In the genomic region with DNA sequence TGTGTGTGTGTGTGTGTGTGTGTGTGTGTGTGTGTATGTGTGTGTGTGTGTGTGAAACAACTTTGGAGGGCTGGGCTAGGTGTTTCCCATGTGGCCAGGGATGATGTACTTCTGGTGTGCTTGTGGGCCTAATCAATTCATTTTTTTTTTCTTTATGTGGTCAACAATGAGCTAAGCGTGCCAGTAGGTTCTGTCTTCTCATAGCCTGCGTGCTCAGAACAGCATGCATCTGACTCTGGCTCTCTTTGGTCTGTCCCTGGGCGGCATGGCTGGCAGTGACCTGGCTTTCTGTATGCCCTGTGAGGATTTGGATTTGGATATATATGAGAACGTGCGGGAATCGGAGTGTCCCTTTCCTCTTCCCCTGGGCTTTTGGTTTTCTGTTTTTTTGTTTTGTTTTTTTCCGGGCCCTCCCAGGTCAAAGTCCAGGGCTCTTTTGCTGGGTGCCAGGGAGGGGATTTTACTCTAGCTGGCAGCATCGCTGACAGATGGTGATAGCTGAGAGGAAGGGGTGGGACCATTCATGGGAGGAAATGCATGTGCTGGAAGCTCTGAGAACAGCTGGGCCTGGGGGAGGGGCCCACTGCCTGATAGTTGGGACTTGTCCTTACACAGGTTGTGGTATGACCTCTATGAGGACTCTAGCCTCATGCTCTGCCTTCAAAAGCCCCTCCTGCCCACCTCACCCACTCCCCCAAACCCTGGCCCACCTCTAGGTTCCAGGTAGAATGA, we compare ENCODE assay signal across 8 mouse cellular contexts. TPM values are rescaled to one million over a fixed set of nuclear protein-coding genes. Genes with fewer than 3 reads are reported as not detected.
DNase-seq lines count a peak whose midpoint lies in the region; ATAC-seq and TF ChIP-seq lines count a peak whose summit lies in the region.

No protein-coding gene starts in this region.

- H3K27ac ChIP-seq in ES-Bruce4 (ENCODE audit: insufficient read depth, low read length) = peak overlapping the region; percentile 65
- 0 out of 2 replicates have a peak overlapping the region, but pooled peaks have one; percentile 6 for H3K27ac ChIP-seq in embryonic facial prominence, embryonic 12.5 days
- 0 out of 2 replicates have a peak overlapping the region, but pooled peaks have one; percentile 40 for H3K27ac ChIP-seq in limb, embryonic 15.5 days
- no peak overlapping the region for H3K27ac ChIP-seq in midbrain, embryonic 15.5 days

- H3K4me1 ChIP-seq in ES-Bruce4 (ENCODE audit: control insufficient read depth, insufficient read depth, low read length) = peaks cover 8% of the 10 kb centered on the region
- no peaks in the 10 kb centered on the region for H3K4me1 ChIP-seq in embryonic facial prominence, embryonic 12.5 days
- H3K4me1 ChIP-seq in limb, embryonic 15.5 days = peaks cover 9% of the 10 kb centered on the region
- H3K4me1 ChIP-seq in midbrain, embryonic 15.5 days = no peaks in the 10 kb centered on the region

- peak; percentile 78 for DNase-seq in 416B (ENCODE audit: low read depth)
- peak; percentile 66 for DNase-seq in heart, postnatal 4 days
- peak; percentile 91 for DNase-seq in thymus, postnatal 14 days
- no peak for DNase-seq in cerebellum, adult 8-10 months

- no peak for TF ChIP-seq POLR2A in ES-Bruce4 (IDR thresholded peaks at IDR 0.05; ENCODE audit: insufficient read depth, low read length)

- H3K9me3 ChIP-seq in ES-Bruce4 (replicated peaks; ENCODE audit: control insufficient read depth, insufficient read depth, low read length, poor library complexity, severe bottlenecking) = 0 out of 2 replicates have a peak, but pooled peaks cover 6% of the 10 kb centered on the region
- H3K9me3 ChIP-seq in embryonic facial prominence, embryonic 12.5 days = no peaks in the 10 kb centered on the region
- H3K9me3 ChIP-seq in limb, embryonic 15.5 days = no peaks in the 10 kb centered on the region
- no peaks in the 10 kb centered on the region for H3K9me3 ChIP-seq in midbrain, embryonic 15.5 days

- no peaks in the 10 kb centered on the region for H3K36me3 ChIP-seq in ES-Bruce4 (ENCODE audit: control insufficient read depth, insufficient read depth, low read length, poor library complexity, severe bottlenecking)
- H3K36me3 ChIP-seq in embryonic facial prominence, embryonic 12.5 days = peaks cover 8% of the 10 kb centered on the region
- peaks cover 11% of the 10 kb centered on the region for H3K36me3 ChIP-seq in limb, embryonic 15.5 days
- H3K36me3 ChIP-seq in midbrain, embryonic 15.5 days (replicated peaks) = no peaks in the 10 kb centered on the region

- H3K9ac ChIP-seq in ES-Bruce4 (ENCODE audit: low read depth, poor library complexity, severe bottlenecking) = 0 out of 2 replicates have a peak overlapping the region, but pooled peaks have one; percentile 9
- H3K9ac ChIP-seq in embryonic facial prominence, embryonic 12.5 days = no peak overlapping the region
- no peak overlapping the region for H3K9ac ChIP-seq in limb, embryonic 15.5 days
- no peak overlapping the region for H3K9ac ChIP-seq in midbrain, embryonic 15.5 days

- H3K4me3 ChIP-seq in ES-Bruce4 (ENCODE audit: low read depth, low read length) = no peak overlapping the region; the same call in 1 of the 2 replicates
- H3K4me3 ChIP-seq in embryonic facial prominence, embryonic 12.5 days = no peak overlapping the region
- H3K4me3 ChIP-seq in limb, embryonic 15.5 days = no peak overlapping the region
- no peak overlapping the region for H3K4me3 ChIP-seq in midbrain, embryonic 15.5 days

- peak; percentile 96 for TF ChIP-seq EP300 in ES-Bruce4 (IDR thresholded peaks at IDR 0.05; ENCODE audit: insufficient read depth, low read depth, low read length)

- WGBS in embryonic facial prominence, embryonic 12.5 days = 64% methylated on average over 8 of the region's 8 CpGs
- 55% methylated on average over 8 of the region's 8 CpGs for WGBS in limb, embryonic 15.5 days
- WGBS in midbrain, embryonic 15.5 days = 45% methylated on average over 8 of the region's 8 CpGs

- ATAC-seq in embryonic facial prominence, embryonic 12.5 days (ENCODE audit: insufficient number of reproducible peaks, insufficient read depth, low FRiP score, low TSS enrichment) = no peak
- ATAC-seq in limb, embryonic 15.5 days (ENCODE audit: insufficient number of reproducible peaks, low FRiP score, low TSS enrichment, low read depth) = peak; percentile 30; the same call in 1 of the 2 replicates
- ATAC-seq in midbrain, embryonic 15.5 days (replicated peaks) = 0 out of 2 replicates have a peak, but pooled peaks have one; percentile 24

- TF ChIP-seq CTCF in ES-Bruce4 (IDR thresholded peaks at IDR 0.05; ENCODE audit: low read depth, low read length) = no peak

- H3K27me3 ChIP-seq in ES-Bruce4 (ENCODE audit: control insufficient read depth, insufficient read depth, low read length, poor library complexity, severe bottlenecking) = no peaks in the 10 kb centered on the region
- H3K27me3 ChIP-seq in embryonic facial prominence, embryonic 12.5 days = no peaks in the 10 kb centered on the region
- H3K27me3 ChIP-seq in limb, embryonic 15.5 days = no peaks in the 10 kb centered on the region
- H3K27me3 ChIP-seq in midbrain, embryonic 15.5 days (replicated peaks) = no peaks in the 10 kb centered on the region

- H3K4me2 ChIP-seq in embryonic facial prominence, embryonic 12.5 days (replicated peaks) = no peak overlapping the region
- H3K4me2 ChIP-seq in limb, embryonic 15.5 days = no peak overlapping the region
- H3K4me2 ChIP-seq in midbrain, embryonic 15.5 days = no peak overlapping the region

RNA-seq across cellular contexts. Expression of a gene that starts 10.9 kb away (rescaled TPM):
- polyA plus RNA-seq in ES-Bruce4 (2011; ENCODE audit: insufficient read depth, insufficient read length, low read depth, missing spikeins) = 33.2 and 42.6 TPM in 2 replicates
- polyA plus RNA-seq in embryonic facial prominence, embryonic 12.5 days (2016; fragmentation: Nextera tagmentation; extraction: Ambion mirVana) = 19.3 and 20.0 TPM in 2 replicates
- total RNA-seq in heart, postnatal 4 days (2021) = 10 to 100 TPM; 29.5 to 33.7 TPM
- 24.2 and 25.0 TPM in 2 replicates for polyA plus RNA-seq in limb, embryonic 15.5 days (2015; fragmentation: Nextera tagmentation; extraction: Ambion mirVana)
- 15.4 and 16.4 TPM in 2 replicates for polyA plus RNA-seq in midbrain, embryonic 15.5 days (2015; fragmentation: Nextera tagmentation; extraction: Ambion mirVana)

RNA-seq across cellular contexts. Expression of a gene that starts 59.6 kb away (rescaled TPM):
- polyA plus RNA-seq in ES-Bruce4 (2011; ENCODE audit: insufficient read depth, insufficient read length, low read depth, missing spikeins) = 74.2 and 76.1 TPM in 2 replicates
- 204 and 212 TPM in 2 replicates for polyA plus RNA-seq in embryonic facial prominence, embryonic 12.5 days (2016; fragmentation: Nextera tagmentation; extraction: Ambion mirVana)
- 100 to 1,000 TPM; 355 to 365 TPM for total RNA-seq in heart, postnatal 4 days (2021)
- polyA plus RNA-seq in limb, embryonic 15.5 days (2015; fragmentation: Nextera tagmentation; extraction: Ambion mirVana) = 380 and 403 TPM in 2 replicates
- polyA plus RNA-seq in midbrain, embryonic 15.5 days (2015; fragmentation: Nextera tagmentation; extraction: Ambion mirVana) = 42.2 and 48.0 TPM in 2 replicates
